Mouse (Mus musculus) liver, embryonic 14.5 days (tissue): Measurements from ENCODE around the gene Iqch.

Experiments used
- CTCF ChIP-seq: IDR thresholded peaks from 2 replicates; pipeline ENCODE4 v1.5.1; 2016; ENCODE audit warnings: antibody characterized with exemption, low read depth, control low read depth
- EP300 ChIP-seq: IDR thresholded peaks from 2 replicates; pipeline ENCODE4 v1.6.1; 2016; ENCODE audit warnings: antibody characterized with exemption, low read depth

- TF ChIP-seq CTCF (no peak), EP300 (no peak)
Observed at GRCm38 (mm10) chr9:63613569-63613968, 11.3 kb upstream of the Iqch start.
